Mouse (Mus musculus) ES-E14 (cell line): ENCODE measurements around the gene Krt32. TPM values are rescaled to one million over a fixed set of nuclear protein-coding genes. Genes with fewer than 3 reads are reported as not detected.

ENCODE experiments used
- DNase-seq: peaks from one replicate; pipeline ENCODE4 v3.0.0-alpha.2; 2013; ENCODE audit warnings: low read depth, low spot score
- H3K27ac ChIP-seq: 2 replicates; pipeline ENCODE4 v1.5.1; 2012; ENCODE audit warnings: low read depth, mild to moderate bottlenecking, low read length, moderate library complexity, mixed read lengths; ENCODE audit not compliant: poor library complexity, insufficient read depth, severe bottlenecking
- H3K36me3 ChIP-seq: 2 replicates; pipeline ENCODE4 v1.6.1; 2012; ENCODE audit warnings: mild to moderate bottlenecking, low read length, moderate library complexity, mixed read lengths; ENCODE audit not compliant: control insufficient read depth, poor library complexity, insufficient read depth, severe bottlenecking
- H3K4me1 ChIP-seq, 2 experiments: fragments of 150-350 bp in 1 of 2; sonication (generic) in 1 of 2; 2 replicates each; pipeline ENCODE4 v1.6.1; 2012; ENCODE audit warnings: low read length in 2 of 2, mild to moderate bottlenecking in 1 of 2, mixed read lengths in 1 of 2; ENCODE audit not compliant: control insufficient read depth in 2 of 2, insufficient read depth in 2 of 2, poor library complexity in 1 of 2
- H3K4me3 ChIP-seq, 2 experiments: fragments of 150-350 bp in 1 of 2; sonication (generic) in 1 of 2; 2 replicates each; pipeline ENCODE4 v1.5.1; 2012; ENCODE audit warnings: low read length in 2 of 2, low read depth in 1 of 2, mild to moderate bottlenecking in 1 of 2, mixed read lengths in 1 of 2; ENCODE audit not compliant: insufficient read depth in 1 of 2, poor library complexity in 1 of 2, severe bottlenecking in 1 of 2
- H3K9ac ChIP-seq: 2 replicates; pipeline ENCODE4 v1.6.1; 2012; ENCODE audit warnings: low read depth, mild to moderate bottlenecking, low read length, mixed read lengths; ENCODE audit not compliant: poor library complexity, insufficient read depth, severe bottlenecking
- H3K9me3 ChIP-seq: fragments of 150-350 bp; sonication (generic); 2 replicates; pipeline ENCODE4 v1.6.1; 2012; ENCODE audit warnings: low read depth, mild to moderate bottlenecking, low read length; ENCODE audit not compliant: control insufficient read depth, insufficient read depth
- CHD2 ChIP-seq: IDR thresholded peaks from 2 replicates; pipeline ENCODE4 v1.6.1; 2014; ENCODE audit warnings: mild to moderate bottlenecking, low read depth, low read length, inconsistent platforms
- HCFC1 ChIP-seq: IDR thresholded peaks from 2 replicates; pipeline ENCODE4 v1.6.1; 2012; ENCODE audit warnings: low read length, inconsistent platforms, borderline replicate concordance; ENCODE audit not compliant: insufficient read depth
- MAFK ChIP-seq: IDR thresholded peaks from 2 replicates; pipeline ENCODE4 v1.6.1; 2014; ENCODE audit warnings: mild to moderate bottlenecking, low read depth, low read length, inconsistent platforms; ENCODE audit not compliant: insufficient read depth
- ZC3H11A ChIP-seq: IDR thresholded peaks from 2 replicates; pipeline ENCODE4 v1.6.1; 2012; ENCODE audit warnings: low read depth, mild to moderate bottlenecking, inconsistent platforms, low read length, borderline replicate concordance
- ZNF384 ChIP-seq: IDR thresholded peaks from 2 replicates; pipeline ENCODE4 v1.6.1; 2012; ENCODE audit warnings: low read depth, low read length, inconsistent platforms
- in situ Hi-C, 2 experiments: fragments of 600-800 bp; cut with MboI; formaldehyde crosslinking; loops; one replicate each; pipeline ENCODE4 v1.15.1; 2025; ENCODE audit warnings: low sequenced_read_pairs in 2 of 2, inconsistent platforms in 1 of 2; ENCODE audit not compliant: unreplicated experiment in 2 of 2
- total RNA-seq: library from RNA; depleted of rRNA; stranded (reverse); fragments of 300-350 nt; gene quantifications from 2 replicates; pipeline ENCODE4 v1.2.3, GENCODE M21; 2012; rRNA removed

The Krt32 gene
- total RNA-seq, 1 experiment, result not detected

DNA sequence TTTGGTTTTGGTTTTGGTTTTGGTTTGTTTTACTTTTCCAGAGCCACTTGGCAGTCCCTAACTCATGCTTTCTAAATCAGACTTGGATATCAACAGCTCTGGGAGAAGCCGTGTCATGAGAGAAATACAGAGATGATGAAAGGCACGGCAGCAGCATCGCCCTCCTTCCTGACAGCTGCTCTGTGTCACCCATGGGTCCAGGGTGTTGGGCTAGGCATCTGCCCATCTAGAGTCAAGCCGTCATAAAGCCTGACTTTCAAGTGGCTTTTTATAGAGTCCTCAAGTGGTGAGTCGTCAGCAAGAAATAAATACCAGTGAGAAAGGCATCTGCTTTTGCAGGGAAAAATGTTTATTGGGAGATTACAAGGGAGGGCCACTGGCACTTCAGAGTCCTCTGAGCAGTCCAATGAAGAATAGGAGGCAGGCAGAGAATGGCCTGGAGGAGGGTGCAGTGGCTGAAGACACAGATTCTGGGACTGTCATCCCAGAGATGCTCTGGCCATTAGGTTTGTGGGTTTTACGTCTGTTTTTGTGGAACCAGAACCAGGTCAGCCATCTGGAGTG lies 41.6 kb downstream of the Krt32 start:
- Histone ChIP-seq H3K9ac (no peak overlapping the region), H3K36me3 (no peaks in the 10 kb centered on the region), H3K4me1 (no peaks in the 10 kb centered on the region), H3K4me3 (no peak overlapping the region), H3K9me3 (no peaks in the 10 kb centered on the region), H3K27ac (no peak overlapping the region)
- no peak for TF ChIP-seq ZNF384
- no peak for TF ChIP-seq ZC3H11A
- in situ Hi-C loops, result no loop called here
- no peak for DNase-seq

DNA sequence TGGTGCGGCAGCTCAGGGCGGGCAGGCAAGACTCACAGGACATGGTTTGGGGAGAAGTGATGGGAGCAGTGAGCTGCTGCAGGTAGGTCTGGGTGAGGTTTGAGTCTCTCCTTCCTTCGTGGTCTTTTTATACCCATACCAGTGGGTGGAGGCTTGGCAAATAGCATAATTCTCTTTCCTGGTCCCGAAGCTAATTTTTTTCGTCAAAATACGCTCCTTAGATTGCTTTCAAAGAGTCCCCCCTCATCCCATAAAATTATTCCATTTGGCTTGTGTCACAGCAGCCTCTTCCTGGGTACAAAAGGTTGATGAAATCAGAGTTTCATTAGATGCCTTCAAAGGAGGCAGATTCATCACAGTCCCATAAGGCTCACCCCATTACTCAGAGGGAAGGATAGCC lies 46.6 kb downstream of the Krt32 start, which contains the start of gene Krt34:
Gene Krt34, minus strand, starts transcription at position 101 of the 400 bp plus-strand sequence.
- Histone ChIP-seq H3K9ac (no peak within 1 kb of the TSS), H3K9me3 (no peaks in the 10 kb centered on the region), H3K36me3 (no peaks in the 10 kb centered on the region), H3K4me3 (no peak within 1 kb of the TSS), H3K27ac (no peak within 1 kb of the TSS), H3K4me1 (no peaks in the 10 kb centered on the region)
- DNase-seq, result no peak
- in situ Hi-C loops, result no loop called here
- TF ChIP-seq MAFK (no peak), CHD2 (no peak), ZC3H11A (no peak), ZNF384 (no peak), HCFC1 (no peak)

Other genes with a start within 250 kb of the Krt32 start
- not detected in 2 replicates for gene Krtap4-16, start 236.6 kb downstream of the Krt32 start, total RNA-seq
- not detected in 2 replicates for gene Gm11568, start 230.3 kb downstream of the Krt32 start, total RNA-seq
- gene Gm11559, start 223.8 kb downstream of the Krt32 start, total RNA-seq, result not detected in 2 replicates
- not detected in 2 replicates for gene Krtap9-1, start 214.8 kb downstream of the Krt32 start, total RNA-seq
- gene Gm11567, start 209.0 kb downstream of the Krt32 start, total RNA-seq, result not detected in 2 replicates
- not detected in 2 replicates for gene Krtap31-1, start 180.3 kb downstream of the Krt32 start, total RNA-seq
- not detected in 2 replicates for gene Gm11565, start 173.5 kb downstream of the Krt32 start, total RNA-seq
- not detected in 2 replicates for gene Krtap31-2, start 151.9 kb downstream of the Krt32 start, total RNA-seq
- gene Krtap9-5, start 139.8 kb downstream of the Krt32 start, total RNA-seq, result not detected in 2 replicates
- gene Krtap29-1, start 109.2 kb downstream of the Krt32 start, total RNA-seq, result not detected in 2 replicates
- not detected in 2 replicates for gene Krtap16-1, start 101.6 kb downstream of the Krt32 start, total RNA-seq
- gene Krtap17-1, start 94.2 kb downstream of the Krt32 start, total RNA-seq, result not detected in 2 replicates
- not detected in 2 replicates for gene Krt33a, start 72.0 kb downstream of the Krt32 start, total RNA-seq
- gene Krt33b, start 58.4 kb downstream of the Krt32 start, total RNA-seq, result not detected in 2 replicates
- not detected in 2 replicates for gene Krt34, start 46.7 kb downstream of the Krt32 start, total RNA-seq
- gene Krt31, start 37.7 kb downstream of the Krt32 start, total RNA-seq, result not detected in 2 replicates
- gene Krt35, start 8.0 kb upstream of the Krt32 start, total RNA-seq, result not detected in 2 replicates
- gene Krt36, start 17.4 kb upstream of the Krt32 start, total RNA-seq, result 0.13 and 0.16 TPM in 2 replicates
- gene Krt13, start 33.3 kb upstream of the Krt32 start, total RNA-seq, result 0.71 and 1.1 TPM in 2 replicates
- 0.16 and 0.36 TPM in 2 replicates for gene Krt15, start 47.7 kb upstream of the Krt32 start, total RNA-seq
- 53.4 and 79.9 TPM in 2 replicates for gene Krt19, start 60.4 kb upstream of the Krt32 start, total RNA-seq
- gene Krt9, start 105.0 kb upstream of the Krt32 start, total RNA-seq, result 0.09 and 0.11 TPM in 2 replicates
- gene Krt14, start 119.3 kb upstream of the Krt32 start, total RNA-seq, result 2.1 and 2.3 TPM in 2 replicates
- gene Krt16, start 160.7 kb upstream of the Krt32 start, total RNA-seq, result 0.31 and 0.69 TPM in 2 replicates
- gene Krt17, start 172.8 kb upstream of the Krt32 start, total RNA-seq, result 3.2 and 8.5 TPM in 2 replicates
- 21.7 and 42.5 TPM in 2 replicates for gene Krt42, start 181.6 kb upstream of the Krt32 start, total RNA-seq
- 322 and 326 TPM in 2 replicates for gene Eif1, start 231.7 kb upstream of the Krt32 start, total RNA-seq
- gene Gast, start 246.2 kb upstream of the Krt32 start, total RNA-seq, result 1.6 and 2.9 TPM in 2 replicates